Mouse (Mus musculus) ES-Bruce4 (cell line): Measurements from ENCODE around the gene Akap13. TPM values are rescaled to one million over a fixed set of nuclear protein-coding genes. Genes with fewer than 3 reads are reported as not detected.
A peak's percentile ranks its signal among the peaks of the same experiment; 100 is the strongest.
"Not testable (repeated sequence)": the region's sequence is repeated elsewhere in the genome, so short reads cannot be mapped to it uniquely, and the experiment has no call there.

ENCODE experiments used
- H3K27ac ChIP-seq: 2 replicates; pipeline ENCODE4 v1.5.1; 2012; ENCODE audit warnings: low read length, inconsistent platforms; ENCODE audit not compliant: insufficient read depth
- H3K27me3 ChIP-seq: 2 replicates; pipeline ENCODE4 v1.6.1; 2012; ENCODE audit warnings: mild to moderate bottlenecking, low read length, inconsistent platforms; ENCODE audit not compliant: control insufficient read depth, poor library complexity, insufficient read depth, severe bottlenecking
- H3K36me3 ChIP-seq: 2 replicates; pipeline ENCODE4 v1.6.1; 2012; ENCODE audit warnings: inconsistent platforms, mild to moderate bottlenecking, low read length, moderate library complexity; ENCODE audit not compliant: control insufficient read depth, poor library complexity, insufficient read depth, severe bottlenecking
- H3K4me1 ChIP-seq: one replicate; pipeline ENCODE4 v1.8.1; 2011; ENCODE audit warnings: low read length; ENCODE audit not compliant: control insufficient read depth, insufficient read depth
- H3K4me3 ChIP-seq: 2 replicates; pipeline ENCODE4 v1.5.1; 2011; ENCODE audit warnings: low read depth, mild to moderate bottlenecking, low read length
- H3K9ac ChIP-seq: 2 replicates; pipeline ENCODE4 v1.6.1; 2012; ENCODE audit warnings: low read depth, mild to moderate bottlenecking, inconsistent platforms; ENCODE audit not compliant: poor library complexity, severe bottlenecking
- H3K9me3 ChIP-seq: replicated peaks from 2 replicates; pipeline ENCODE4 v1.6.1; 2012; ENCODE audit warnings: mild to moderate bottlenecking, low read length, inconsistent platforms; ENCODE audit not compliant: control insufficient read depth, poor library complexity, insufficient read depth, severe bottlenecking
- CTCF ChIP-seq: IDR thresholded peaks from one replicate; pipeline ENCODE4 v1.8.1; 2011; ENCODE audit warnings: low read depth, low read length
- EP300 ChIP-seq: IDR thresholded peaks from 2 replicates; pipeline ENCODE4 v1.6.1; 2011; ENCODE audit warnings: low read depth, low read length; ENCODE audit not compliant: insufficient read depth
- POLR2A ChIP-seq: IDR thresholded peaks from one replicate; pipeline ENCODE4 v1.8.1; 2011; ENCODE audit warnings: low read length; ENCODE audit not compliant: insufficient read depth
- polyA plus RNA-seq: library from polyadenylated mRNA; stranded (reverse); fragments of >200 nt; gene quantifications from 2 replicates; pipeline ENCODE4 v1.2.4, GENCODE M21; 2011; ENCODE audit warnings: low read depth; ENCODE audit not compliant: missing spikeins, insufficient read depth, insufficient read length

Akap13 gene
- polyA plus RNA-seq, 1 experiment = 27.4 TPM

- no peak for TF ChIP-seq EP300
- no peak for TF ChIP-seq POLR2A
- no peak for TF ChIP-seq CTCF
- no peak overlapping the region for H3K27ac ChIP-seq
- H3K9ac ChIP-seq = no peak overlapping the region
- no peaks in the 10 kb centered on the region for H3K9me3 ChIP-seq
- H3K27me3 ChIP-seq = no peaks in the 10 kb centered on the region
- no peak overlapping the region for H3K4me3 ChIP-seq
- H3K4me1 ChIP-seq = no peaks in the 10 kb centered on the region
- H3K36me3 ChIP-seq = no peaks in the 10 kb centered on the region
Observed at GRCm38 (mm10) chr7:75744978-75745638, 289.8 kb downstream of the Akap13 start.

- not testable (repeated sequence) for H3K36me3 ChIP-seq, H3K4me1 ChIP-seq, H3K4me3 ChIP-seq, H3K27me3 ChIP-seq, H3K9ac ChIP-seq, H3K27ac ChIP-seq, H3K9me3 ChIP-seq
- TF ChIP-seq CTCF = peak; percentile 22
Observed at GRCm38 (mm10) chr7:75745969-75746368, 290.6 kb downstream of the Akap13 start.

- no peaks in the 10 kb centered on the region for H3K27me3 ChIP-seq
- H3K4me3 ChIP-seq = no peak overlapping the region
- H3K9me3 ChIP-seq = no peaks in the 10 kb centered on the region
- H3K36me3 ChIP-seq = no peaks in the 10 kb centered on the region
- TF ChIP-seq POLR2A (no peak), CTCF (no peak), EP300 (no peak)
- H3K4me1 ChIP-seq = peaks cover 15% of the 10 kb centered on the region
- no peak overlapping the region for H3K27ac ChIP-seq
- H3K9ac ChIP-seq = no peak overlapping the region
Observed at GRCm38 (mm10) chr7:75750581-75750980, 295.2 kb downstream of the Akap13 start.

- no peak overlapping the region for H3K9ac ChIP-seq
- H3K9me3 ChIP-seq = no peaks in the 10 kb centered on the region
- TF ChIP-seq POLR2A = no peak
- no peak for TF ChIP-seq CTCF
- TF ChIP-seq EP300 = no peak
- H3K4me3 ChIP-seq = no peak overlapping the region
- no peaks in the 10 kb centered on the region for H3K36me3 ChIP-seq
- no peaks in the 10 kb centered on the region for H3K27me3 ChIP-seq
- H3K4me1 ChIP-seq = peaks cover 18% of the 10 kb centered on the region
- no peak overlapping the region for H3K27ac ChIP-seq
Observed at GRCm38 (mm10) chr7:75751161-75751803, 295.9 kb downstream of the Akap13 start.

GRCm38 (mm10) chr7:75752442-75753191 lies 297.3 kb downstream of the Akap13 start:
- Histone ChIP-seq H3K9me3 (no peaks in the 10 kb centered on the region), H3K36me3 (no peaks in the 10 kb centered on the region), H3K9ac (no peak overlapping the region), H3K4me3 (no peak overlapping the region), H3K4me1 (peaks cover 18% of the 10 kb centered on the region), H3K27ac (no peak overlapping the region), H3K27me3 (no peaks in the 10 kb centered on the region)
- TF ChIP-seq CTCF (peak; percentile 29), EP300 (no peak)
